Mouse (Mus musculus): Measurements from ENCODE around the gene Gm21095. TPM values are rescaled to one million over a fixed set of nuclear protein-coding genes. Genes with fewer than 3 reads are reported as not detected.
"Not testable (repeated sequence)": the region's sequence is repeated elsewhere in the genome, so short reads cannot be mapped to it uniquely, and the experiment has no call there.

The Gm21095 gene
- not detected in 2 replicates for polyA plus RNA-seq (2014; fragmentation: Nextera tagmentation; extraction: Ambion mirVana)

DNA sequence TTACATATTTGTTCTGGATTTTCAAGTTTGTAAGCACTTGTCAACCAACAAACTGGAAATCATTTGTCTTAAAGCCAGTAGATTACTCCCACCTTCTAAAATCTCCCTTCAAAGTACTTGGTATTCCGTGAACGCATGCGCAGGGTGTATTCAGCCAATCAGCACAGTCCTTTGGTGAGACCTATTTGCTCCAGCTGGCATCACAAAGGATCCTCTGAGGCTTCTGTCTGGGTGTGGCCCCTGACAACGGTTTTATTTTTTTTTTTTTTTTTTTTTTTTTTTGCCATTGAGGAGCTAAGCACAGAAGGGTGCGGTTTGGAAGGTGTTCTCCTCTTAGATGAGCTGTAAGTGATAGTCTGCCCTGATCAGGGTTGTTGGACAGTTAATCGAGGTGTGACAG is at the start of gene Gm21095:
Gene Gm21095 (plus strand): TSS at position 301 of the 400 bp plus-strand sequence.
- H3K27ac ChIP-seq (ENCODE audit: low read depth, low read length); H3K27me3 ChIP-seq (ENCODE audit: control insufficient read depth, insufficient read depth, low read length); H3K4me2 ChIP-seq; ATAC-seq (replicated peaks; ENCODE audit: insufficient number of reproducible peaks, low FRiP score, low TSS enrichment); H3K36me3 ChIP-seq (ENCODE audit: control insufficient read depth, insufficient read depth, low read length); H3K9ac ChIP-seq (ENCODE audit: low read depth, low read length); H3K9me3 ChIP-seq (replicated peaks; ENCODE audit: control insufficient read depth, low read length); H3K4me3 ChIP-seq (ENCODE audit: low read depth, low read length); H3K4me1 ChIP-seq (ENCODE audit: control insufficient read depth, insufficient read depth, low read length): not testable (repeated sequence)
- WGBS (ENCODE audit: insufficient replicate concordance): no CpG with 5 or more reads among the region's 6 CpGs

Measured in heart, embryonic 11.5 days (tissue).